Mouse (Mus musculus): Measurements from ENCODE around the gene Antxr1. TPM values are rescaled to one million over a fixed set of nuclear protein-coding genes. Genes with fewer than 3 reads are reported as not detected.

The Antxr1 gene
- polyA plus RNA-seq, 1 experiment from 2014 or later = 5.5 TPM

- no peak overlapping the region for H3K9ac ChIP-seq
- no peak for ATAC-seq (ENCODE audit: low FRiP score)
- no peak overlapping the region for H3K27ac ChIP-seq
- H3K27me3 ChIP-seq (ENCODE audit: control insufficient read depth, insufficient read depth, low read length) = no peaks in the 10 kb centered on the region
- H3K9me3 ChIP-seq (ENCODE audit: control insufficient read depth, low read length) = no peaks in the 10 kb centered on the region
- H3K4me3 ChIP-seq (replicated peaks; ENCODE audit: low read length) = no peak overlapping the region
- no peaks in the 10 kb centered on the region for H3K36me3 ChIP-seq (replicated peaks; ENCODE audit: control insufficient read depth, insufficient read depth)
- H3K4me1 ChIP-seq (replicated peaks; ENCODE audit: control insufficient read depth, insufficient read depth, low read length) = no peaks in the 10 kb centered on the region
- no peak for DNase-seq (ENCODE audit: low spot score)
- H3K4me2 ChIP-seq (replicated peaks) = no peak overlapping the region
- WGBS = 75% methylated on average over 12 of the region's 12 CpGs
These were observed 168.8 kb downstream of the Antxr1 start for GRCm38 (mm10) chr6:87166673-87167305.

GRCm38 (mm10) chr6:87165536-87166311 lies 169.9 kb downstream of the Antxr1 start:
- Histone ChIP-seq H3K9ac (0 out of 2 replicates have a peak overlapping the region, but pooled peaks have one; percentile 7), H3K36me3 (replicated peaks; ENCODE audit: control insufficient read depth, insufficient read depth) (no peaks in the 10 kb centered on the region), H3K4me1 (replicated peaks; ENCODE audit: control insufficient read depth, insufficient read depth, low read length) (no peaks in the 10 kb centered on the region), H3K9me3 (ENCODE audit: control insufficient read depth, low read length) (no peaks in the 10 kb centered on the region), H3K27me3 (ENCODE audit: control insufficient read depth, insufficient read depth, low read length) (no peaks in the 10 kb centered on the region), H3K27ac (peak overlapping the region; percentile 34; the same call in 1 of the 2 replicates), H3K4me2 (replicated peaks) (no peak overlapping the region), H3K4me3 (replicated peaks; ENCODE audit: low read length) (no peak overlapping the region)
- DNase-seq (ENCODE audit: low spot score) = no peak
- whole genome bisulfite sequencing = 67% methylated on average over 8 of the region's 8 CpGs
- ATAC-seq (ENCODE audit: low FRiP score) = no peak

- 74% methylated on average over 12 of the region's 12 CpGs for WGBS
These were observed 174.0 kb downstream of the Antxr1 start for GRCm38 (mm10) chr6:87161391-87162263.

GRCm38 (mm10) chr6:87160196-87160595 lies 175.4 kb downstream of the Antxr1 start:
- Histone ChIP-seq H3K9me3 (ENCODE audit: control insufficient read depth, low read length) (no peaks in the 10 kb centered on the region), H3K4me1 (replicated peaks; ENCODE audit: control insufficient read depth, insufficient read depth, low read length) (no peaks in the 10 kb centered on the region), H3K4me3 (replicated peaks; ENCODE audit: low read length) (no peak overlapping the region), H3K36me3 (replicated peaks; ENCODE audit: control insufficient read depth, insufficient read depth) (no peaks in the 10 kb centered on the region), H3K9ac (no peak overlapping the region), H3K4me2 (replicated peaks) (no peak overlapping the region), H3K27ac (no peak overlapping the region), H3K27me3 (ENCODE audit: control insufficient read depth, insufficient read depth, low read length) (no peaks in the 10 kb centered on the region)
- ATAC-seq (ENCODE audit: low FRiP score) (no peak), DNase-seq (ENCODE audit: low spot score) (no peak)
- WGBS = 94% methylated on average over 5 of the region's 5 CpGs

More at GRCm38 (mm10) chr6:87161391-87162263, 174.0 kb downstream of the Antxr1 start:
- Histone ChIP-seq H3K27me3 (ENCODE audit: control insufficient read depth, insufficient read depth, low read length) (no peaks in the 10 kb centered on the region), H3K36me3 (replicated peaks; ENCODE audit: control insufficient read depth, insufficient read depth) (no peaks in the 10 kb centered on the region), H3K27ac (no peak overlapping the region), H3K4me3 (replicated peaks; ENCODE audit: low read length) (no peak overlapping the region), H3K4me1 (replicated peaks; ENCODE audit: control insufficient read depth, insufficient read depth, low read length) (no peaks in the 10 kb centered on the region), H3K4me2 (replicated peaks) (no peak overlapping the region), H3K9me3 (ENCODE audit: control insufficient read depth, low read length) (no peaks in the 10 kb centered on the region), H3K9ac (no peak overlapping the region)
- ATAC-seq (ENCODE audit: low FRiP score) = no peak
- DNase-seq (ENCODE audit: low spot score) = no peak

- DNase-seq (ENCODE audit: low spot score) = no peak
- no peak for ATAC-seq (ENCODE audit: low FRiP score)
- H3K4me1 ChIP-seq (replicated peaks; ENCODE audit: control insufficient read depth, insufficient read depth, low read length) = no peaks in the 10 kb centered on the region
- no peak overlapping the region for H3K27ac ChIP-seq
- H3K9me3 ChIP-seq (ENCODE audit: control insufficient read depth, low read length) = no peaks in the 10 kb centered on the region
- H3K9ac ChIP-seq = no peak overlapping the region
- no peak overlapping the region for H3K4me3 ChIP-seq (replicated peaks; ENCODE audit: low read length)
- no peaks in the 10 kb centered on the region for H3K27me3 ChIP-seq (ENCODE audit: control insufficient read depth, insufficient read depth, low read length)
- no peaks in the 10 kb centered on the region for H3K36me3 ChIP-seq (replicated peaks; ENCODE audit: control insufficient read depth, insufficient read depth)
- no peak overlapping the region for H3K4me2 ChIP-seq (replicated peaks)
- WGBS = 79% methylated on average over 7 of the region's 7 CpGs
These were observed 177.5 kb downstream of the Antxr1 start for GRCm38 (mm10) chr6:87158062-87158623.

- no peak for ATAC-seq (ENCODE audit: low FRiP score)
- H3K27ac ChIP-seq = no peak overlapping the region
- no peaks in the 10 kb centered on the region for H3K4me1 ChIP-seq (replicated peaks; ENCODE audit: control insufficient read depth, insufficient read depth, low read length)
- 80% methylated on average over 3 of the region's 3 CpGs for WGBS
- no peak overlapping the region for H3K4me2 ChIP-seq (replicated peaks)
- no peaks in the 10 kb centered on the region for H3K9me3 ChIP-seq (ENCODE audit: control insufficient read depth, low read length)
- no peak for DNase-seq (ENCODE audit: low spot score)
- H3K9ac ChIP-seq = no peak overlapping the region
- H3K27me3 ChIP-seq (ENCODE audit: control insufficient read depth, insufficient read depth, low read length) = no peaks in the 10 kb centered on the region
- no peak overlapping the region for H3K4me3 ChIP-seq (replicated peaks; ENCODE audit: low read length)
- H3K36me3 ChIP-seq (replicated peaks; ENCODE audit: control insufficient read depth, insufficient read depth) = no peaks in the 10 kb centered on the region
These were observed 181.8 kb downstream of the Antxr1 start for GRCm38 (mm10) chr6:87153836-87154235.

GRCm38 (mm10) chr6:87153231-87153580 lies 182.4 kb downstream of the Antxr1 start:
- Histone ChIP-seq H3K4me1 (replicated peaks; ENCODE audit: control insufficient read depth, insufficient read depth, low read length) (no peaks in the 10 kb centered on the region), H3K4me3 (replicated peaks; ENCODE audit: low read length) (no peak overlapping the region), H3K9me3 (ENCODE audit: control insufficient read depth, low read length) (no peaks in the 10 kb centered on the region), H3K36me3 (replicated peaks; ENCODE audit: control insufficient read depth, insufficient read depth) (no peaks in the 10 kb centered on the region), H3K9ac (no peak overlapping the region), H3K27ac (no peak overlapping the region), H3K4me2 (replicated peaks) (no peak overlapping the region), H3K27me3 (ENCODE audit: control insufficient read depth, insufficient read depth, low read length) (no peaks in the 10 kb centered on the region)
- DNase-seq (ENCODE audit: low spot score) = no peak
- no peak for ATAC-seq (ENCODE audit: low FRiP score)
- 91% methylated on average over 7 of the region's 7 CpGs for WGBS

GRCm38 (mm10) chr6:87152461-87153230 lies 183.0 kb downstream of the Antxr1 start:
- Histone ChIP-seq H3K4me3 (replicated peaks; ENCODE audit: low read length) (no peak overlapping the region), H3K9me3 (ENCODE audit: control insufficient read depth, low read length) (no peaks in the 10 kb centered on the region), H3K4me2 (replicated peaks) (no peak overlapping the region), H3K36me3 (replicated peaks; ENCODE audit: control insufficient read depth, insufficient read depth) (no peaks in the 10 kb centered on the region), H3K4me1 (replicated peaks; ENCODE audit: control insufficient read depth, insufficient read depth, low read length) (no peaks in the 10 kb centered on the region), H3K27me3 (ENCODE audit: control insufficient read depth, insufficient read depth, low read length) (no peaks in the 10 kb centered on the region), H3K9ac (no peak overlapping the region), H3K27ac (no peak overlapping the region)
- WGBS = 78% methylated on average over 21 of the region's 21 CpGs
- ATAC-seq (ENCODE audit: low FRiP score) (no peak), DNase-seq (ENCODE audit: low spot score) (no peak)
